Mouse (Mus musculus): ENCODE data around the gene Hbp1. TPM values are rescaled to one million over a fixed set of nuclear protein-coding genes. Genes with fewer than 3 reads are reported as not detected.

The Hbp1 gene
- polyA plus RNA-seq, 1 experiment from 2014 or later, result 95.6 TPM

GRCm38 (mm10) chr12:31948101-31949000 lies 2.0 kb downstream of the Hbp1 start:
- Histone ChIP-seq H3K27me3 (no peaks in the 10 kb centered on the region), H3K4me3 (peak overlapping the region; percentile 91), H3K4me1 (no peaks in the 10 kb centered on the region), H3K4me2 (replicated peaks) (peak overlapping the region; percentile 48), H3K9me3 (replicated peaks) (no peaks in the 10 kb centered on the region), H3K36me3 (peaks cover 6% of the 10 kb centered on the region), H3K9ac (peak overlapping the region; percentile 96), H3K27ac (peak overlapping the region; percentile 99)
- WGBS, result 24% methylated on average over 7 of the region's 7 CpGs
- ATAC-seq (ENCODE audit: low FRiP score), result no peak

GRCm38 (mm10) chr12:31947476-31947875 lies 2.9 kb downstream of the Hbp1 start:
- no peak for ATAC-seq (ENCODE audit: low FRiP score)
- Histone ChIP-seq H3K9me3 (replicated peaks) (no peaks in the 10 kb centered on the region), H3K36me3 (peaks cover 14% of the 10 kb centered on the region), H3K4me2 (replicated peaks) (no peak overlapping the region), H3K4me1 (no peaks in the 10 kb centered on the region), H3K27ac (no peak overlapping the region), H3K4me3 (no peak overlapping the region), H3K27me3 (no peaks in the 10 kb centered on the region), H3K9ac (no peak overlapping the region)
- WGBS, result 94% methylated on average over 5 of the region's 5 CpGs

GRCm38 (mm10) chr12:31944405-31944804 lies 5.9 kb downstream of the Hbp1 start:
- Histone ChIP-seq H3K4me2 (replicated peaks) (no peak overlapping the region), H3K4me3 (no peak overlapping the region), H3K4me1 (no peaks in the 10 kb centered on the region), H3K27me3 (no peaks in the 10 kb centered on the region), H3K9ac (no peak overlapping the region), H3K36me3 (peaks cover 31% of the 10 kb centered on the region), H3K27ac (no peak overlapping the region), H3K9me3 (replicated peaks) (no peaks in the 10 kb centered on the region)
- WGBS, result 97% methylated on average over 2 of the region's 2 CpGs
- no peak for ATAC-seq (ENCODE audit: low FRiP score)

GRCm38 (mm10) chr12:31943020-31943654 lies 7.2 kb downstream of the Hbp1 start:
- Histone ChIP-seq H3K27ac (no peak overlapping the region), H3K4me2 (replicated peaks) (no peak overlapping the region), H3K27me3 (no peaks in the 10 kb centered on the region), H3K4me3 (no peak overlapping the region), H3K4me1 (no peaks in the 10 kb centered on the region), H3K36me3 (peaks cover 42% of the 10 kb centered on the region), H3K9me3 (replicated peaks) (no peaks in the 10 kb centered on the region), H3K9ac (no peak overlapping the region)
- WGBS, result 94% methylated on average over 4 of the region's 4 CpGs
- ATAC-seq (ENCODE audit: low FRiP score), result no peak

GRCm38 (mm10) chr12:31939026-31939425 lies 11.3 kb downstream of the Hbp1 start:
- Histone ChIP-seq H3K27ac (no peak overlapping the region), H3K9me3 (replicated peaks) (no peaks in the 10 kb centered on the region), H3K27me3 (no peaks in the 10 kb centered on the region), H3K4me2 (replicated peaks) (no peak overlapping the region), H3K9ac (no peak overlapping the region), H3K4me1 (no peaks in the 10 kb centered on the region), H3K36me3 (peaks cover 75% of the 10 kb centered on the region), H3K4me3 (no peak overlapping the region)
- no peak for ATAC-seq (ENCODE audit: low FRiP score)

- peaks cover 70% of the 10 kb centered on the region for H3K36me3 ChIP-seq
These were observed 11.8 kb downstream of the Hbp1 start for GRCm38 (mm10) chr12:31938391-31938997.

GRCm38 (mm10) chr12:31937613-31938012 lies 12.7 kb downstream of the Hbp1 start:
- Histone ChIP-seq H3K4me3 (no peak overlapping the region), H3K4me2 (replicated peaks) (no peak overlapping the region), H3K27ac (no peak overlapping the region), H3K27me3 (no peaks in the 10 kb centered on the region), H3K4me1 (no peaks in the 10 kb centered on the region), H3K9ac (no peak overlapping the region), H3K9me3 (replicated peaks) (no peaks in the 10 kb centered on the region), H3K36me3 (peaks cover 66% of the 10 kb centered on the region)
- 90% methylated on average over 3 of the region's 3 CpGs for WGBS
- ATAC-seq (ENCODE audit: low FRiP score), result no peak

More at GRCm38 (mm10) chr12:31938391-31938997, 11.8 kb downstream of the Hbp1 start:
- no peak for ATAC-seq (ENCODE audit: low FRiP score)
- no peaks in the 10 kb centered on the region for H3K4me1 ChIP-seq
- no peak overlapping the region for H3K4me2 ChIP-seq (replicated peaks)
- WGBS, result 88% methylated on average over 4 of the region's 4 CpGs
- H3K9me3 ChIP-seq (replicated peaks), result no peaks in the 10 kb centered on the region
- H3K27me3 ChIP-seq, result no peaks in the 10 kb centered on the region
- H3K27ac ChIP-seq, result no peak overlapping the region
- H3K9ac ChIP-seq, result no peak overlapping the region
- H3K4me3 ChIP-seq, result no peak overlapping the region

- Histone ChIP-seq H3K4me3 (no peak overlapping the region), H3K4me2 (replicated peaks) (no peak overlapping the region), H3K36me3 (peaks cover 69% of the 10 kb centered on the region), H3K27ac (no peak overlapping the region), H3K27me3 (no peaks in the 10 kb centered on the region), H3K4me1 (no peaks in the 10 kb centered on the region), H3K9me3 (replicated peaks) (no peaks in the 10 kb centered on the region), H3K9ac (no peak overlapping the region)
- no peak for ATAC-seq (ENCODE audit: low FRiP score)
- WGBS, result 43% methylated on average over 6 of the region's 6 CpGs
These were observed 13.6 kb downstream of the Hbp1 start for GRCm38 (mm10) chr12:31936657-31937300.

- Histone ChIP-seq H3K4me2 (replicated peaks) (no peak overlapping the region), H3K9ac (no peak overlapping the region), H3K4me1 (no peaks in the 10 kb centered on the region), H3K9me3 (replicated peaks) (no peaks in the 10 kb centered on the region), H3K4me3 (no peak overlapping the region), H3K27me3 (no peaks in the 10 kb centered on the region), H3K36me3 (peaks cover 60% of the 10 kb centered on the region), H3K27ac (no peak overlapping the region)
- WGBS, result over 99% methylated on average over 3 of the region's 3 CpGs
- ATAC-seq (ENCODE audit: low FRiP score), result no peak
These were observed 18.5 kb downstream of the Hbp1 start for GRCm38 (mm10) chr12:31931818-31932217.

- H3K9ac ChIP-seq, result no peak overlapping the region
- no peaks in the 10 kb centered on the region for H3K27me3 ChIP-seq
- H3K9me3 ChIP-seq (replicated peaks), result no peaks in the 10 kb centered on the region
- no peak overlapping the region for H3K4me3 ChIP-seq
- H3K4me2 ChIP-seq (replicated peaks), result no peak overlapping the region
- ATAC-seq (ENCODE audit: low FRiP score), result no peak
- H3K27ac ChIP-seq, result no peak overlapping the region
- no peaks in the 10 kb centered on the region for H3K4me1 ChIP-seq
- WGBS, result 86% methylated on average over 3 of the region's 3 CpGs
- peaks cover 61% of the 10 kb centered on the region for H3K36me3 ChIP-seq
These were observed 21.8 kb downstream of the Hbp1 start for GRCm38 (mm10) chr12:31928498-31928897.

GRCm38 (mm10) chr12:31926661-31927061 lies 23.7 kb downstream of the Hbp1 start:
- 51% methylated on average over 4 of the region's 4 CpGs for WGBS
- no peak overlapping the region for H3K27ac ChIP-seq
- no peaks in the 10 kb centered on the region for H3K9me3 ChIP-seq (replicated peaks)
- no peaks in the 10 kb centered on the region for H3K4me1 ChIP-seq
- H3K9ac ChIP-seq, result no peak overlapping the region
- H3K36me3 ChIP-seq, result peaks cover 50% of the 10 kb centered on the region
- ATAC-seq (ENCODE audit: low FRiP score), result peak; percentile 88
- H3K4me3 ChIP-seq, result no peak overlapping the region
- no peaks in the 10 kb centered on the region for H3K27me3 ChIP-seq
- H3K4me2 ChIP-seq (replicated peaks), result no peak overlapping the region

GRCm38 (mm10) chr12:31925343-31925742 lies 25.0 kb downstream of the Hbp1 start:
- no peaks in the 10 kb centered on the region for H3K9me3 ChIP-seq (replicated peaks)
- no peak overlapping the region for H3K4me2 ChIP-seq (replicated peaks)
- ATAC-seq (ENCODE audit: low FRiP score), result no peak
- no peaks in the 10 kb centered on the region for H3K27me3 ChIP-seq
- H3K36me3 ChIP-seq, result peaks cover 38% of the 10 kb centered on the region
- H3K4me3 ChIP-seq, result no peak overlapping the region
- WGBS, result 86% methylated on average over 6 of the region's 6 CpGs
- H3K4me1 ChIP-seq, result no peaks in the 10 kb centered on the region
- H3K9ac ChIP-seq, result no peak overlapping the region
- H3K27ac ChIP-seq, result no peak overlapping the region
